Mouse (Mus musculus): Measurements from ENCODE around the gene Vps72.
"Not testable (repeated sequence)": the region's sequence is repeated elsewhere in the genome, so short reads cannot be mapped to it uniquely, and the experiment has no call there.

The Vps72 gene

GRCm38 (mm10) chr3:95110911-95111726 is at the start of gene Vps72:
Gene Vps72, plus strand, starts transcription at chr3:95111022.
- peak; percentile 67 for DNase-seq (ENCODE audit: low read depth, low spot score)

GRCm38 (mm10) chr3:95063741-95064140 is 47.1 kb upstream of the Vps72 start:
- no peak for DNase-seq (ENCODE audit: low read depth, low spot score)

GRCm38 (mm10) chr3:95065553-95065952 is 45.3 kb upstream of the Vps72 start:
- DNase-seq (ENCODE audit: low read depth, low spot score), result no peak

- no peak for DNase-seq (ENCODE audit: low read depth, low spot score)
These were observed 44.7 kb upstream of the Vps72 start for GRCm38 (mm10) chr3:95066095-95066494.

- no peak for DNase-seq (ENCODE audit: low read depth, low spot score)
These were observed 44.3 kb upstream of the Vps72 start for GRCm38 (mm10) chr3:95066570-95066969.

GRCm38 (mm10) chr3:95071606-95072005 is 39.2 kb upstream of the Vps72 start:
- DNase-seq (ENCODE audit: low read depth, low spot score), result no peak

GRCm38 (mm10) chr3:95088071-95088470 is 22.8 kb upstream of the Vps72 start:
- DNase-seq (ENCODE audit: low read depth, low spot score), result no peak

- no peak for DNase-seq (ENCODE audit: low read depth, low spot score)
These were observed 10.0 kb upstream of the Vps72 start for GRCm38 (mm10) chr3:95100854-95101253.

- no peak for DNase-seq (ENCODE audit: low read depth, low spot score)
These were observed 5.7 kb upstream of the Vps72 start for GRCm38 (mm10) chr3:95105121-95105520.

GRCm38 (mm10) chr3:95105586-95106337 is 5.1 kb upstream of the Vps72 start:
- DNase-seq (ENCODE audit: low read depth, low spot score), result no peak

GRCm38 (mm10) chr3:95106338-95107117 is 4.3 kb upstream of the Vps72 start, which contains the start of gene Pip5k1a:
Gene Pip5k1a, minus strand, starts transcription at chr3:95106930.
- peak; percentile 98 for DNase-seq (ENCODE audit: low read depth, low spot score)

- not testable (repeated sequence) for DNase-seq (ENCODE audit: low read depth, low spot score)
These were observed 3.5 kb upstream of the Vps72 start for GRCm38 (mm10) chr3:95107308-95107707.

- no peak for DNase-seq (ENCODE audit: low read depth, low spot score)
These were observed 2.9 kb upstream of the Vps72 start for GRCm38 (mm10) chr3:95107898-95108297.

GRCm38 (mm10) chr3:95112760-95113159 is 1.9 kb downstream of the Vps72 start:
- no peak for DNase-seq (ENCODE audit: low read depth, low spot score)

- no peak for DNase-seq (ENCODE audit: low read depth, low spot score)
These were observed 6.9 kb downstream of the Vps72 start for GRCm38 (mm10) chr3:95117751-95118150.

GRCm38 (mm10) chr3:95121580-95121979 is 10.8 kb downstream of the Vps72 start:
- DNase-seq (ENCODE audit: low read depth, low spot score), result no peak

GRCm38 (mm10) chr3:95124246-95124645 is 13.4 kb downstream of the Vps72 start, which contains the start of gene Tmod4:
Gene Tmod4, plus strand, starts transcription at chr3:95124476.
- no peak for DNase-seq (ENCODE audit: low read depth, low spot score)

GRCm38 (mm10) chr3:95124972-95125371 is 14.2 kb downstream of the Vps72 start:
- no peak for DNase-seq (ENCODE audit: low read depth, low spot score)

- no peak for DNase-seq (ENCODE audit: low read depth, low spot score)
These were observed 18.4 kb downstream of the Vps72 start for GRCm38 (mm10) chr3:95129226-95129651.

- no peak for DNase-seq (ENCODE audit: low read depth, low spot score)
These were observed 19.3 kb downstream of the Vps72 start for GRCm38 (mm10) chr3:95130081-95130480.

GRCm38 (mm10) chr3:95132389-95132788 is 21.6 kb downstream of the Vps72 start:
- DNase-seq (ENCODE audit: low read depth, low spot score), result not testable (repeated sequence)

- no peak for DNase-seq (ENCODE audit: low read depth, low spot score)
These were observed 22.4 kb downstream of the Vps72 start for GRCm38 (mm10) chr3:95133176-95133575.

Data from retina, adult 2 months (tissue).